Mouse (Mus musculus) heart, postnatal 36 days (tissue): Measurements from ENCODE around the gene Arhgap28. TPM values are rescaled to one million over a fixed set of nuclear protein-coding genes. Genes with fewer than 3 reads are reported as not detected.
A peak's percentile ranks its signal among the peaks of the same experiment; 100 is the strongest.

Source experiments
- DNase-seq, 2 experiments: peaks; one replicate each; pipeline ENCODE4 v3.0.0; 2021 to 2022
- intact Hi-C: fragments of 180-260 bp; cut with DNase I; formaldehyde crosslinking; loops from one replicate; pipeline ENCODE4 v1.15.1; 2025
- total RNA-seq, 2 experiments: library from RNA; stranded (reverse); gene quantifications; 2 replicates each; pipeline ENCODE4 v1.2.3; 2021

Arhgap28 gene
- 1 to 10 TPM; 2.0 to 3.7 TPM for total RNA-seq

GRCm38 (mm10) chr17:68003741-68004560 is at the start of gene Arhgap28:
Gene Arhgap28, minus strand, starts transcription at chr17:68004120.
- DNase-seq: peak; percentile 84 to 86
- intact Hi-C loops: loop anchor here (2.0 to 5.0 kb wide), 4 partner anchors 23 to 132 kb away; no protein-coding TSS in a partner anchor

DNA sequence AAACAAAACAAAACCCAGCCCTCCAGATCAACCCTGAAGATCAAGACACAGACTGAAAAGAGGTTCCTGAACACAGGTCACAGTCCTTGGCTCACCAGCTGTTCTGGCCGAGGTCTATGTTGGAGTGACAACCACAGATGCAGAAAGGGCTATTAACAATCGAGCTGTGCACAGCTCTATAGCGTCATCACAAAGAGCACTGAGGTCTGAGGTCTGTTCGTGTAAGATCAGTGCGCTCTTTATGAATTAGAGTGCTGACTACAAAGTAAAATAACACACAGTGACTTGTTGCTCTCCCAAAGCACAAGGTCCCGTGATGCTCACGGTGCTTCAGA is 42.4 kb upstream of the Arhgap28 start:
- peak in 1 of 2 experiments; percentile 1 for DNase-seq
- intact Hi-C loops: no loop called here

- DNase-seq: peak in 1 of 2 experiments; percentile 3
- intact Hi-C loops: no loop called here
These were observed 41.9 kb upstream of the Arhgap28 start for GRCm38 (mm10) chr17:68045655-68046340.

- intact Hi-C loops: no loop called here
- DNase-seq: no peak
These were observed 38.5 kb upstream of the Arhgap28 start for GRCm38 (mm10) chr17:68042377-68042776.

- DNase-seq: no peak
- intact Hi-C loops: no loop called here
These were observed 33.1 kb upstream of the Arhgap28 start for GRCm38 (mm10) chr17:68037011-68037410.

DNA sequence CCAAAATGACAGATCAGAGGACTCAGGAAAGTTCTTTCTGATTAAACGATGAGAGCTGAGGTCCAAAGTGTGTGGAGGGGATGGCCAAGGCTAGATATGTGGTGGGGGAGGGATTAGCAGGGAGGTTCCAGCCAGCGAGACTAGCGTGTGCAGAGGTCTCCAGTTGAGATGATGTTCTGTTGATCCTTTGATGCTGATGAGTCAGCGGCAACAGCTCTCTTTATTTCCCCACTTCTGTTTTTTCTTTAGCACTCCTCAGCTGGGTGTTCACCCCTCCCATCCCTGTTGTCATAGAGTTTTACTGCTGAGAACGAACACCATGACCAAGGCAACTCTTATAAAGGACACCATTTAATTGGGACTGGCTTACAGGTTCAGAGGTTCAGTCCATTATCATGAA is 25.6 kb upstream of the Arhgap28 start:
- intact Hi-C loops: no loop called here
- no peak for DNase-seq

GRCm38 (mm10) chr17:68028519-68028918 is 24.6 kb upstream of the Arhgap28 start:
- DNase-seq: no peak
- intact Hi-C loops: no loop called here

DNA sequence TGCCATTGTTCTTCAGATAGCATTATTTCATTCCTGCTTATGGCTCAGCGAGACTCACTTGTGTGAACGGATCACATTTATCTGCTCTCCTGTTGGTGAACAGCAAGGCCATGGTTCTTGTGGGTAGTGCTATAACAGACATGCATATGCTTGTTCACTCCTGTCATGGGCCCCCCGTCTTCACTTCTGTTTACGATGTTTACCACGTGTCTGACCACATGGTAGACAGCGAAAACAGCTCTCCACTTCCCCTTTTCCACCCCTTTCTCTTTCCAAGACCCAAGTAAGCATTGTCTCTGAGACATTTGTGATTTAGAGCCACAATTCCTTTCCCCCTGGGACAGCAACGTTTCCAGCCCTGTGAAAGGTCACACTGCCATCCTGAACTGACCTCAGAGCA is 20.4 kb upstream of the Arhgap28 start:
- no peak for DNase-seq
- intact Hi-C loops: no loop called here

- intact Hi-C loops: no loop called here
- no peak for DNase-seq
These were observed 15.6 kb upstream of the Arhgap28 start for GRCm38 (mm10) chr17:68019466-68020065.

- DNase-seq: no peak
- intact Hi-C loops: no loop called here
These were observed 13.2 kb upstream of the Arhgap28 start for GRCm38 (mm10) chr17:68017095-68017494.

GRCm38 (mm10) chr17:68011606-68012005 is 7.7 kb upstream of the Arhgap28 start:
- intact Hi-C loops: no loop called here
- DNase-seq: no peak

DNA sequence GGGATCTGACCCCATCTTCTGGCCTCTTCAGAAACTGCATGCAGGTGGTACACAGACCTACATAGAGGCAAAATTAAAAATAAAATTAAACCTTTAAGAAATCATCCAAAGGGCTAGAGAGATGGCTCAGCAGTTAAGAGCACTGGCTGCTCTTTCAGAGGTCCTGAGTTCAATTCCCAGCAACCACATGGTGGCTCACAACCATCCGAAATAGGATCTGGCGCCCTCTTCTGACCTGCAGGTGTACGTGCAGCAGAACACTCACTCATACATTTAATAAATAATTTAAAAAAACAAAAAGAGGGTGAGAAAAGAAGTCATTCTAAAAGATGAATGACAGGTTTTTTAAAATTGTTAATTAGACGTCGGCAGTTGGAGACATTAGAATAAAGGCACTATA is 6.1 kb upstream of the Arhgap28 start:
- intact Hi-C loops: no loop called here
- no peak for DNase-seq

- intact Hi-C loops: loop anchor here (5.0 kb wide), 4 partner anchors 52 to 163 kb away; no protein-coding TSS in a partner anchor
- DNase-seq: no peak
These were observed 836 bp upstream of the Arhgap28 start for GRCm38 (mm10) chr17:68004581-68005330.

- DNase-seq: no peak
- intact Hi-C loops: loop anchor here (2.0 to 5.0 kb wide), 4 partner anchors 22 to 131 kb away; no protein-coding TSS in a partner anchor
These were observed 1.0 kb downstream of the Arhgap28 start for GRCm38 (mm10) chr17:68002608-68003595.

DNA sequence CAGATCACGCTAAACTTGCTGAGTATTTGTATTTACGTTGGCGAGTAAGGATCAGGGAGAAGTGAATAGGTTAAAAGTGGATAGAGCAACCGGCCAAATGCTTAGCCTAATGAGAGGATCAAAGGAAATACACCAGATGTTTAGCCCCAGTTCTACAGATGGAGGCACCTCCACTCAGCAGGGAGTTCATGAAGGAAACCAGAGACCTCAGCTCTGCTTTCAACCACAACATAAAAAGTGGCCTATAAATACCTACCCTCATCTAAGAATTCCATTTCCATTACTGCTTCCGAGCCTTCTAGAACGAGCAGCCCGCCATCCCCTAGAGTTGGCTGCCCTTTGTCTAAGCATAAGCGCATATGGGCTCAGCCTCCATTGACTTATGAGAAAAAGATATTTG is 4.1 kb downstream of the Arhgap28 start:
- intact Hi-C loops: loop anchor here (5.0 kb wide), 3 partner anchors 48 to 128 kb away; no protein-coding TSS in a partner anchor
- DNase-seq: no peak

DNA sequence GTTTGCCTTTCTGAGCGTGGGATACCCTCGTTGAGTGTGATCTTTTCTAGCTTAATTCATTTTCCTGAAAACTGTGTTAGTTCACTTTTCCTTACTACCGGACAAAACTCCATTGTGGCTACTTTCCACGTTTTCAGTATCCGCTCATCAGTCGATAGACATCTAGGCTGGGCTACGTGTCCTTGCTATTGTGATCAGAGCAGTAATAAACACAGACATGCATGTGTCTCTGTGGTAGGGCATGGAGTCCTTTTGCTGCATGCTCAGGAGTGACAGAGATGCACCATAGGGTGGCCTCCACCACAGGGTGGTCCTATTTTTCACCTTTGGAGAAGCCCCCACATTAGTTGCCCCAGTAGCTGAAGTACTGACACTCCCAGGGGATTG is 7.2 kb downstream of the Arhgap28 start:
- intact Hi-C loops: no loop called here

DNA sequence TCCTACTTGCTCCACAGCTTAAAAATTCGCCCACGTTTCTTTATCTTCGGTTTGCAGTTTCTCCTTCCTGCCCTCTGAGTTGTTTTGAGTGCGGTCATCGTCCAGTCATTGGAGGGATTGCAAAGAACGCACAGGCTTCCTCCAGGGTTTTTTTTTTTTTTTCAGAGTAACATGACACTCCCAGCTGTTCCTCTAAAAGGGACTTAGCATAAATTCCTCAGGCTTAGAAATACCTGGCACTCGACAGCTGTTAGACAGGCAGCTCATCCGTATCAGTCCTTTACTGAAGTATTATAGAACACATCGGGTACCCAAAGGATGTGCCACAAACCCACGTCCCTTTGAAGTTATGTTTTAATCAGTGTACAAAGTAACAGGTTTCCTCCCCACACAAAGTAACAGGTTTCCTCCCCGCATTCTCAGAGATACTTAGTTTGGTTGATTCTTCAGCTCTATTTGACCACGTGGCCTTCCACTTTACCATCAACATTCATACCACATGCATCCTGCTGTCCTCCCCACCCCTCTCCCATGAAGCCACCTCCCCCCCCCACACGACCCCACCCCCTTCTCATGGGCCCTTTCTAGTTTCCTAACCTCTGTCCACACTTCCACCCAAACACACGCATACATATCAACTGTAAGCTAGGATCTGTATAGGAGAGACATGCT is 7.7 kb downstream of the Arhgap28 start:
- peak in 1 of 2 experiments; percentile 6 for DNase-seq
- intact Hi-C loops: no loop called here

More for the DNA sequence above, 7.2 kb downstream of the Arhgap28 start:
- no peak for DNase-seq

GRCm38 (mm10) chr17:67995277-67995819 is 8.6 kb downstream of the Arhgap28 start:
- intact Hi-C loops: no loop called here
- no peak for DNase-seq

- no peak for DNase-seq
- intact Hi-C loops: no loop called here
These were observed 9.1 kb downstream of the Arhgap28 start for GRCm38 (mm10) chr17:67994861-67995260.
